Mouse (Mus musculus) gastrocnemius, adult 18-20 months (tissue): ENCODE data around the gene Sh3rf1. TPM values are rescaled to one million over a fixed set of nuclear protein-coding genes. Genes with fewer than 3 reads are reported as not detected.

Source experiments
- DNase-seq: peaks from one replicate; pipeline ENCODE4 v3.0.0; 2021; ENCODE audit warnings: low spot score
- total RNA-seq, 2 experiments: library from RNA; stranded (reverse); gene quantifications; 2 replicates each; pipeline ENCODE4 v1.2.3; 2021

Sh3rf1 gene
- total RNA-seq, 2 experiments from 2014 or later, result 1.0 to 2.8 TPM

- DNase-seq, result no peak
These were observed 94.0 kb downstream of the Sh3rf1 start for GRCm38 (mm10) chr8:61317535-61318136.

- DNase-seq, result no peak
These were observed 97.5 kb downstream of the Sh3rf1 start for GRCm38 (mm10) chr8:61321216-61321615.

- no peak for DNase-seq
These were observed 98.1 kb downstream of the Sh3rf1 start for GRCm38 (mm10) chr8:61321780-61322179.

GRCm38 (mm10) chr8:61322462-61322861 is 98.8 kb downstream of the Sh3rf1 start:
- no peak for DNase-seq

- no peak for DNase-seq
These were observed 100.8 kb downstream of the Sh3rf1 start for GRCm38 (mm10) chr8:61324363-61324914.

GRCm38 (mm10) chr8:61325014-61325715 is 101.5 kb downstream of the Sh3rf1 start:
- no peak for DNase-seq

- no peak for DNase-seq
These were observed 102.6 kb downstream of the Sh3rf1 start for GRCm38 (mm10) chr8:61326281-61326680.

- no peak for DNase-seq
These were observed 103.7 kb downstream of the Sh3rf1 start for GRCm38 (mm10) chr8:61327333-61327732.

- no peak for DNase-seq
These were observed 116.0 kb downstream of the Sh3rf1 start for GRCm38 (mm10) chr8:61339629-61340028.

GRCm38 (mm10) chr8:61340283-61340984 is 116.8 kb downstream of the Sh3rf1 start:
- DNase-seq, result no peak

GRCm38 (mm10) chr8:61341587-61342441 is 118.1 kb downstream of the Sh3rf1 start:
- DNase-seq, result no peak

GRCm38 (mm10) chr8:61342473-61343026 is 118.9 kb downstream of the Sh3rf1 start:
- DNase-seq, result no peak

GRCm38 (mm10) chr8:61344435-61344834 is 120.8 kb downstream of the Sh3rf1 start:
- DNase-seq, result no peak

GRCm38 (mm10) chr8:61346941-61347340 is 123.3 kb downstream of the Sh3rf1 start:
- no peak for DNase-seq

- DNase-seq, result no peak
These were observed 123.9 kb downstream of the Sh3rf1 start for GRCm38 (mm10) chr8:61347526-61347925.

- DNase-seq, result no peak
These were observed 124.4 kb downstream of the Sh3rf1 start for GRCm38 (mm10) chr8:61348029-61348428.

- DNase-seq, result no peak
These were observed 124.8 kb downstream of the Sh3rf1 start for GRCm38 (mm10) chr8:61348518-61348917.

- DNase-seq, result no peak
These were observed 126.8 kb downstream of the Sh3rf1 start for GRCm38 (mm10) chr8:61350443-61350842.

GRCm38 (mm10) chr8:61351638-61352037 is 128.0 kb downstream of the Sh3rf1 start:
- no peak for DNase-seq

- DNase-seq, result no peak
These were observed 131.8 kb downstream of the Sh3rf1 start for GRCm38 (mm10) chr8:61355503-61355902.

- DNase-seq, result no peak
These were observed 135.3 kb downstream of the Sh3rf1 start for GRCm38 (mm10) chr8:61359004-61359403.
